24 mouse cellular contexts compared by ENCODE assay signal in genomic region chr3:137491508-137492019, GRCm38 (mm10).
DNase-seq lines count a peak whose midpoint lies in the region; ATAC-seq lines count a peak whose summit lies in the region.
"Had no signal": no experiment of that assay in that cellular context is flagged by ENCODE, and none has a peak within 500 bp of the region (broad histone marks: within the 10 kb centered on the region; RNA-seq: fewer than 3 reads in every experiment).

No protein-coding gene starts in this region.

- no peaks in the 10 kb centered on the region for H3K9me3 ChIP-seq in lung, embryonic 16.5 days (ENCODE audit: control insufficient read depth, low read length)
- no peaks in the 10 kb centered on the region for H3K9me3 ChIP-seq in forebrain, embryonic 11.5 days (ENCODE audit: control insufficient read depth, low read length)
- H3K9me3 ChIP-seq: forebrain, embryonic 10.5 days; heart, embryonic 10.5 days; heart, embryonic 13.5 days had no signal

- peak; percentile 94 for ATAC-seq in frontal cortex, adult (ENCODE audit: low TSS enrichment)
- peak; percentile 36; the same call in 1 of the 2 replicates for ATAC-seq in lung, embryonic 16.5 days (ENCODE audit: low read depth)
- no peak for ATAC-seq in forebrain, embryonic 11.5 days (replicated peaks; ENCODE audit: low FRiP score)
- ATAC-seq: activated CD4-positive, CD25-positive, alpha-beta regulatory T cell, adult 4 months; forebrain, embryonic 14.5 days; hindbrain, postnatal 0 days; inflammation-experienced regulatory T-cells, adult 6 months had no signal

- H3K36me3 ChIP-seq in lung, embryonic 16.5 days (ENCODE audit: control insufficient read depth, insufficient read depth, low read length): no peaks in the 10 kb centered on the region
- no peaks in the 10 kb centered on the region for H3K36me3 ChIP-seq in forebrain, embryonic 11.5 days (ENCODE audit: control insufficient read depth, insufficient read depth, low read length)
- H3K36me3 ChIP-seq: forebrain, embryonic 10.5 days; heart, embryonic 10.5 days; heart, embryonic 13.5 days had no signal

- DNase-seq in frontal cortex, adult 2 months (ENCODE audit: extremely low spot score in 1 of 2, low spot score in 1 of 2): no peak
- no peak for DNase-seq in lung, postnatal 14 days
- peak; percentile 59 for DNase-seq in brain, adult 2 months (ENCODE audit: low read depth, low spot score)
- no peak for DNase-seq in forebrain, embryonic 11.5 days (ENCODE audit: low spot score)
- DNase-seq: adrenal gland, adult 8-10 months; adrenal gland, postnatal 25 days; cerebellum, adult 18-20 months; cerebellum, adult 9-10 months; cerebellum, postnatal 14 days; gastrocnemius, adult 2 months; gastrocnemius, postnatal 14 days; heart, adult 2 months; heart, postnatal 14 days; heart, postnatal 4 days had no signal

- H3K9ac ChIP-seq in lung, embryonic 16.5 days (ENCODE audit: low read length): no peak overlapping the region
- no peak overlapping the region for H3K9ac ChIP-seq in forebrain, embryonic 11.5 days (ENCODE audit: low read length)
- H3K9ac ChIP-seq: heart, embryonic 13.5 days; hindbrain, embryonic 14.5 days had no signal

- H3K27ac ChIP-seq in lung, embryonic 16.5 days (ENCODE audit: low read length): no peak overlapping the region
- no peak overlapping the region for H3K27ac ChIP-seq in forebrain, embryonic 11.5 days (ENCODE audit: low read depth, low read length)
- H3K27ac ChIP-seq: forebrain, embryonic 10.5 days; gastrocnemius, adult 2 months; heart, adult 2 months; heart, embryonic 10.5 days; heart, embryonic 13.5 days; hindbrain, embryonic 14.5 days; hindbrain, postnatal 0 days had no signal

- H3K27me3 ChIP-seq in lung, embryonic 16.5 days (ENCODE audit: control insufficient read depth, insufficient read depth, low read depth, low read length): no peaks in the 10 kb centered on the region
- H3K27me3 ChIP-seq in forebrain, embryonic 11.5 days (ENCODE audit: control insufficient read depth, insufficient read depth, low read length): no peaks in the 10 kb centered on the region
- H3K27me3 ChIP-seq: heart, embryonic 13.5 days had no signal

- WGBS in lung, embryonic 16.5 days: 46% methylated on average over 1 of the region's 1 CpGs
- 88% methylated on average over 1 of the region's 1 CpGs for WGBS in forebrain, embryonic 11.5 days

- H3K4me1 ChIP-seq in lung, embryonic 16.5 days (replicated peaks; ENCODE audit: control insufficient read depth, insufficient read depth, low read length): no peaks in the 10 kb centered on the region
- no peaks in the 10 kb centered on the region for H3K4me1 ChIP-seq in forebrain, embryonic 11.5 days (replicated peaks; ENCODE audit: control insufficient read depth, insufficient read depth, low read length)
- H3K4me1 ChIP-seq: forebrain, embryonic 10.5 days; heart, embryonic 10.5 days; heart, embryonic 13.5 days had no signal

- H3K4me3 ChIP-seq in lung, embryonic 16.5 days (ENCODE audit: low read length): no peak overlapping the region
- H3K4me3 ChIP-seq in forebrain, embryonic 11.5 days (ENCODE audit: low read depth, low read length): no peak overlapping the region
- H3K4me3 ChIP-seq: forebrain, embryonic 10.5 days; gastrocnemius, adult 2 months; heart, adult 2 months; heart, embryonic 10.5 days; heart, embryonic 13.5 days had no signal

- H3K4me2 ChIP-seq in lung, embryonic 16.5 days (ENCODE audit: low read depth, low read length): no peak overlapping the region
- no peak overlapping the region for H3K4me2 ChIP-seq in forebrain, embryonic 11.5 days (ENCODE audit: low read depth, low read length, severe bottlenecking)
- H3K4me2 ChIP-seq: heart, embryonic 13.5 days; hindbrain, embryonic 14.5 days had no signal
